Comparison of ENCODE assay signal across 23 mouse cellular contexts in the genomic region with DNA sequence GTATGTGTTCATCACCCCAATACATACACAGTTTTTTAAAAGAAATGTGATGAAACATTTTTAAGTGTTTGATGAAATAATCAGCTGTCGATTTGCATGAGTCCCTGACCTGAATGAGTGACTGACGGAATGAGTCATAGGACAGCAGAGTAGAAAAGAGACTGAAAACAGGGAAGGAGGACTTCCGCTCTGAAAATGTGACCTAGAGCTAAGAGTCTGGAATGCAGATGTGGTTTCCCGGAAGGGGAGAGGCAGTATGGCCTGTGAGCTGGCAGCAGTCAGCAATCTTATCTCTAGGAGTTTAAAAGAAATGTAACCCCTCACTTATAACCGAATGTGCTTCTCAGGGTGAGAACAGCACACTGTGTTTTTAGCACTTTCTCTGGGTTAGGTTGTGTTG. TPM values are rescaled to one million over a fixed set of nuclear protein-coding genes. Genes with fewer than 3 reads are reported as not detected.
DNase-seq lines count a peak whose midpoint lies in the region; ATAC-seq and TF ChIP-seq lines count a peak whose summit lies in the region.
"Had no signal": no experiment of that assay in that cellular context is flagged by ENCODE, and none has a peak within 500 bp of the region (broad histone marks: within the 10 kb centered on the region; RNA-seq: fewer than 3 reads in every experiment).

No protein-coding gene starts in this region.

- H3K4me1 ChIP-seq in lung, postnatal 0 days (ENCODE audit: insufficient read depth, low read depth, low read length): no peaks in the 10 kb centered on the region
- H3K4me1 ChIP-seq: embryonic facial prominence, embryonic 10.5 days; embryonic facial prominence, embryonic 12.5 days; forebrain, embryonic 13.5 days; forebrain, embryonic 15.5 days had no signal

- WGBS in lung, postnatal 0 days: 42% methylated on average over 5 of the region's 5 CpGs

- no peak overlapping the region for H3K4me3 ChIP-seq in lung, postnatal 0 days (ENCODE audit: low read depth, low read length)
- H3K4me3 ChIP-seq: embryonic facial prominence, embryonic 10.5 days; embryonic facial prominence, embryonic 12.5 days; forebrain, embryonic 13.5 days; forebrain, embryonic 15.5 days had no signal

- no peak overlapping the region for H3K27ac ChIP-seq in lung, postnatal 0 days (ENCODE audit: low read length)
- H3K27ac ChIP-seq: embryonic facial prominence, embryonic 10.5 days; embryonic facial prominence, embryonic 12.5 days; forebrain, embryonic 13.5 days; forebrain, embryonic 15.5 days had no signal

- no peak for TF ChIP-seq EP300 in lung, postnatal 0 days (IDR thresholded peaks at IDR 0.05)

- no peak overlapping the region for H3K4me2 ChIP-seq in lung, postnatal 0 days (replicated peaks; ENCODE audit: low read depth, low read length)
- H3K4me2 ChIP-seq: embryonic facial prominence, embryonic 12.5 days; forebrain, embryonic 13.5 days; forebrain, embryonic 15.5 days had no signal

- no peaks in the 10 kb centered on the region for H3K9me3 ChIP-seq in lung, postnatal 0 days (ENCODE audit: low read length)
- H3K9me3 ChIP-seq: embryonic facial prominence, embryonic 10.5 days; embryonic facial prominence, embryonic 12.5 days; forebrain, embryonic 13.5 days; forebrain, embryonic 15.5 days had no signal

- H3K27me3 ChIP-seq in lung, postnatal 0 days (replicated peaks; ENCODE audit: insufficient read depth, low read length): no peaks in the 10 kb centered on the region
- H3K27me3 ChIP-seq: CH12.LX; embryonic facial prominence, embryonic 12.5 days; forebrain, embryonic 13.5 days; forebrain, embryonic 15.5 days; Patski had no signal

- DNase-seq in lung, postnatal 0 days (ENCODE audit: low spot score): peak; percentile 5
- no peak for DNase-seq in lung, postnatal 10 days
- peak; percentile 41 for DNase-seq in 416B (ENCODE audit: low read depth)
- no peak for DNase-seq in left cerebral cortex, postnatal 4 days
- DNase-seq: adrenal gland, postnatal 10 days; adrenal gland, postnatal 25 days; B cell, adult 2 months; cerebellum, adult 11-12 months; cerebellum, adult 2 months; cerebellum, adult 9-10 months; cerebellum, postnatal 10 days; cerebellum, postnatal 25 days; forebrain, postnatal 0 days had no signal

- H3K9ac ChIP-seq in lung, postnatal 0 days (replicated peaks; ENCODE audit: low read depth): no peak overlapping the region
- H3K9ac ChIP-seq: embryonic facial prominence, embryonic 12.5 days; forebrain, embryonic 13.5 days; forebrain, embryonic 15.5 days; forebrain, postnatal 0 days had no signal

- ATAC-seq in lung, postnatal 0 days: no peak
- ATAC-seq in granulocyte monocyte progenitor cell, adult 5-6 weeks (replicated peaks; ENCODE audit: poor library complexity, severe bottlenecking): 0 out of 2 replicates have a peak, but pooled peaks have one; percentile 22
- ATAC-seq: activated CD4-positive, CD25-positive, alpha-beta regulatory T cell, adult 4 months; CD4-positive, CD25-positive, alpha-beta regulatory T cell, adult 4 months; forebrain, embryonic 13.5 days; forebrain, embryonic 15.5 days; forebrain, postnatal 0 days; Patski had no signal

- H3K36me3 ChIP-seq in lung, postnatal 0 days (ENCODE audit: insufficient read depth, low read length): no peaks in the 10 kb centered on the region
- H3K36me3 ChIP-seq: embryonic facial prominence, embryonic 10.5 days; embryonic facial prominence, embryonic 12.5 days; forebrain, embryonic 15.5 days; G1E had no signal

- intact Hi-C loops in left cerebral cortex, postnatal 4 days (cut with DNase I): no loop called here

- no peak for TF ChIP-seq CTCF in lung, postnatal 0 days (IDR thresholded peaks at IDR 0.05)

RNA-seq across cellular contexts. Expression of a gene that starts 20.9 kb away (rescaled TPM):
- 5.0 and 5.6 TPM in 2 replicates for polyA plus RNA-seq in lung, postnatal 0 days (2015; fragmentation: Nextera tagmentation; extraction: Ambion mirVana)
- total RNA-seq in granulocyte monocyte progenitor cell, adult 5-6 weeks (2014; fragmentation: Nextera tagmentation): 33.7 and 43.3 TPM in 2 replicates
- 12.1 and 16.2 TPM in 2 replicates for total RNA-seq in granulocyte monocyte progenitor cell, adult 5-6 weeks (2017)
- 100 to 1,000 TPM; 168 to 200 TPM for total RNA-seq in left cerebral cortex, postnatal 4 days (2021)
- total RNA-seq: CH12.LX had no signal
- polyA plus RNA-seq: G1E had no signal

Comparison
In these comparisons a context has a peak if more than half of its experiments do, and no peak if none do; other contexts are left out.
1. DNase-seq: peak in lung, postnatal 0 days (single experiment) and 416B (single experiment); none in lung, postnatal 10 days (single experiment) and left cerebral cortex, postnatal 4 days (single experiment).